Mouse (Mus musculus) adrenal gland, postnatal 4 days (tissue): ENCODE data around the gene Peli2. TPM values are rescaled to one million over a fixed set of nuclear protein-coding genes. Genes with fewer than 3 reads are reported as not detected.
A peak's percentile ranks its signal among the peaks of the same experiment; 100 is the strongest.

Source experiments
- DNase-seq, 2 experiments: peaks; one replicate each; pipeline ENCODE4 v3.0.0; 2021 to 2022; ENCODE audit warnings: low spot score in 2 of 2, mixed read lengths in 2 of 2
- total RNA-seq, 2 experiments: library from RNA; stranded (reverse); gene quantifications; 2 replicates each; pipeline ENCODE4 v1.2.3; 2021

Peli2 gene
- total RNA-seq, 2 experiments from 2014 or later = 22.9 to 25.1 TPM

DNA sequence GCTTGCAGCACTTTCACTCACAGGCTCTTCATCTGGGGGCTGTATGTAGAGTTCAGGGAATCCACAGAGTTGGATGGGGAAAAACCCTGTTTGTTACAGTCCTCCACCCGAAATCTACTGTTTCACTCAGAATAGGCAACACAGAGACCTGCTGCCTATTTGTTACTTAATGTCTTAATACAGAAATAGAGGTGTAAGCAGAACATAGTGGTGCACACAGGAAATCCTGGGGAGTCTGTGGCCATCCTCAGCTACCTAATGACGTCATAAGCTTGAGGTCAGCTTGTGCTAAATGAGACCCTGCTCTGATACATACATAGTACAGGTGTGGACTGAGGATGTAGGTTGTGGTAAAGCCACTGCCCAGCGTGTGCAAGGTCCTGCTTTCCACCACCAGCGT is 4.2 kb downstream of the Peli2 start:
- no peak for DNase-seq

DNA sequence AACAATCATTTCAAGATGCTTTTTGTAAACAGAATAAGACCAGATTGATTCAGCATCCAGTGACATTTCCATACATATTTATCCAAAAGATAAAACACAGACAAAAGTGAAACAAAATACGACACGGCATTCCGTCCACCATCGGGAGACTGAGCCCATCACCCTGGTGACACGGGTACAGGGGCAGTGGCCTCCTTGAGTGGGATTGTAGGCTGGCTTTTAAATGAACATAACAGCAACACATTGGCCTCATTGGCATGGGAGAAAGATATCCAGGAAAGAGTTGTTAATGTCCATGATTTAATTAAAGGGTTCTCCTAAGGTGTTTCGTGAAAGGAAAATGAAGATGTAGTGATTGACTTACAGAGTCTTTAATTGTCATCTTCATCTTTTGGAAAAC is 5.3 kb downstream of the Peli2 start:
- no peak for DNase-seq

DNA sequence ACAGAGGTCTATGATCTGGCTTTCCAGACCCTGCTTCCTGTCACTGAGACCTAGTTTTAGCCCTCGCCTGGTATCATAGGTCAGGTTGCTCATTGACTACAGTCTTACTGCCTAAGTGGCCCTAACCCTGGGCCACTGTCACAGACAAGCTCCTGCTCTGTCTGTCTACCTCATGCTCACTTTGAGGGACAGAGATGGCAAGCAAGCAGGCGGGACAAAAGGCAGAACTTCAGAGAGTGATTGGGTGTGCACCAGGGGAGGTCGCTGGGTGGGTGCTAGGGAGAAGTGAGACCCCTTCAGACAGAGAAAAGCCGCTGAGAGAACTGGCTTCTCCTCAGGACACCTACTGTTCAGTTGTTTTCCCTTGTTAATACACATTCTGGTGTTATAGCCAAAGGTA is 6.3 kb downstream of the Peli2 start:
- no peak for DNase-seq

DNA sequence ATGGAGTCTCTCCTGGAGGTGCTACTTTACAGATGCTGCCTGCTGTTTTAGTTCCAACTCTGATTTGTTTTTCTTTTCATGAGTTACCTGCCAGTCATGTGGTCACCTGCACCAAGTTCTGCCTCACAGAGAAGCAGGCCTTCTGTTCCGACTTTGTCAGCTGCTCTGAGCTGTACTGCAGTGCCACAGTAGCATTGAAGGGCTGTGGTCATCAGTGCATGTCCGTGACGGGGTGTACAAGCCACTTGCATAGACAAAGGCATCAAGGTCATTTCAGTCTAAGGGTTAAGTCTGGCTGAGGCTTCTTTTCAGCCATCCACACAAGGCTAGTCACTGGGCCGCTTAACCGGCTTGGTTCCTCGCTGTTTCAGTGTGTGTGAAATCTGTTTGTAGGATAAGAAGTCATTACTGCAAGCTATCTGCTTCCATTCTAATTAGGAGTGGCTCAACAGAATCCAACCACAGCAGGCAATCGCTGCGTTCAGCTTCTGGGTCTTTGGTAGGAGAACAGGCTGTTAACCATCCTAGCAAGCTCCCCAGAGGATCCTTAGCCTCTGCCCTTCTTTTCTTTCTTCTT is 7.1 kb downstream of the Peli2 start:
- DNase-seq = no peak

DNA sequence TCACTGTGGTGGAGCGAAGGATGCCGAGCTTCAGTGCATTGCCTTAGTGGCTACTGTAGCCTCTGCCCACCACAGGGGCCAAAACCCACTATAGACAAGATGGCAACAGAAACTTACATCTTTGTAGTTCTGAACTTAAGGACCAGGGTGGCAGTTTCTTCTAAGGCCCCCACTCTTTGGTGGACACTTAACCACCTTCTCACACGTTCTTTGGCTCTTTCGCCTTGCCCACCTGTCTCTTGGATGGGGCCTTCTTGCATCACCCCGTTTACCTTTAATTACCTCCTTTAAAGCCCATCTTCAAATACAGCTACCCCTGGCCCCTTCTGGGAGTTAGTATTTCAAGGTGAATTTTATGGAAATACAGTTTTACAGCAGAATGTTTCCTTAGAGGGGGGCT is 8.1 kb downstream of the Peli2 start:
- DNase-seq = no peak

DNA sequence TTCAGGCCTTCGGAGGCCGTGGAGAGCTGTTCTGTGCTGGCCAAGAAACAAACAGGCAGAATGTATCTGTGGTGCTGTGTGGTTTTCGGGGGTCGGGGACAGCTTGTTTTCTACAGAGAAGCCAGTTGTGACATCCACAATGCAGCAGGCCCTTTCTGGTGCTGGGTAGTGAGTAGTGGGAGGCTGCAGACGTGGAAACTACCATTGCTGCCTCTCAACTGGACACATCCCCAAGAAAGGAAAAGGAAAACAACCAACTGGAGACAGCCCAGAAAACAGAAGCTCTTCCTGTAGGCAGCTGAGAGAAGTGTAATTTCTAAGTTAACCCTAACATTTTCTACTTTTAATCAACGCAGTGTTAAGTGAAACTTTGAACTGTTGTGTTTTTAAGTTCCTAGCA is 9.4 kb downstream of the Peli2 start:
- DNase-seq = no peak

DNA sequence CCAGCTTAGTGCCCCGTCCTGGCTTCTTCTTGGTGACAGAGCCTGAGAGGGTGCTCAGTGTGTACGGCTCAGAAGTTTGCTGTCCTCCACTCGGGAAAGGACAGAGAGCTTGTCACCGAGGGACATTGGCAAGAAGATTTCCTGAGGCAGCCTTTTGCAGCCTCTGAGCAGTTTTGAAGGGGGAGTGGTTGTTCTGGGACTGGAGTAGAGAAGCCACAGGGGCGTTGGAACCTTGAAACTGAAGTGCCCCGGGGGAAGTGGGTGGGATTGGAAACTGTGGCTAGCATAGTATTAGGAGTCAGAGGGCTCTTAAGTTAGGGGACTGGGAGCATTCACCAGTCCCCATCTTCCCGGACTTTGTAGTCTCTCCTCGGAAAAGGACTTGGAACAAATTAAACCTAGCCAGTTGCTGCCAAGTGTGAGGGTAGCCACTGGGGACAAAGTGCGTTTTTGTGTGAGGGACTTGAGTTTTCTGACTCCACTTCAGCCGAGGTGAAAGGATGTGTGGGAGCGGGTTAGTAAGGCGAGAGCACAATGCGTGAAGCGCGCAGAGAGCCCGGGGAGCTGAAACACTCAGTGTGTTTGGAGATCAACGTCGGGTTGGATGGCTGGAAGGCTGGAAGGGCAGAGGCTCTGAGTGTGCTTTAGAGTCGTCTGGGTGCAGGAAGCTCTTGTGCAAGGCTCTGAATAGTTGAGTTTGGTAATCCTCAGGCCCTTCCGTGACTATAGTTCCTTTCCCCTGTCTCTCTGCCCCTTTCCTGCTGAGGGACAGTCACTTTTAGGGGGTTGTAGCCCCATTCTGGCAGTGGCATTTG is 10.3 kb downstream of the Peli2 start:
- DNase-seq = no peak

DNA sequence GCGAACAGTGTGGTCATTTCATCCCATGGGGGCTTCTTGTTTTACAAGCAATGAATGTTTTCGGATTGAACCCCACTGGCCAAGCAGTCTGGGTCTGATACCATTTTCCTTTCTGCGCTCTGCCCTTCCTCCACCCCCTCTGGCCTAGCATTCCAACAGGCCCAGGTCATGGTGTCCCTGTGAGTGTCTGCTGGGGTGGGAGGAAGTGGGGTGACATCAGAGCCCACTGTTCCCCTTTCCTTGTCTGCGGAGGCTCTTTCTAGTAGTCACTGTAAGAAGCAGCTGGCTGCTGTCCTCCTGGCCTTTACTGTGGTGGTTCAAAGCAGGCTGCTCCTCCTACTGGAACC is 10.9 kb downstream of the Peli2 start:
- peak in 1 of 2 experiments; percentile 33 for DNase-seq

DNA sequence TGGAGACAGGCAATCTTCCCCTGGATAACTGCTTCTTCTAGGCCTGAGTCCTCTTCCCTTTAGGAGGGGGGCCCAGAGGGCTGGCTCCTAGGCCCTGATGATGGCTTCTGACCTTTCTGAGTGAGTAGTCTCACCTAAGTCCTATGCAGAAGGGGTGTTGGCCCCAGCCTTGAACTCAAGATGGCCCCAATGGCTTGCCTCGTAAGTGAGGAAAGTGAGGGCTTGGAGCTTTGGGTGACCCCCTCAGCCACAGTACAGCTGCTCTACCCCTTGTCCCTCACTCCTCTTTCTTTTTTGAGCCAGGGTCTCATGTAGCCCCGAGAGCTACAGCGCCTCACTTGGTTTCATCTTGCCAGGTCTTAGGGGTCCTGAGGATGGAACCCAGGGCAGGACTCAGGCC is 11.6 kb downstream of the Peli2 start:
- DNase-seq = no peak

DNA sequence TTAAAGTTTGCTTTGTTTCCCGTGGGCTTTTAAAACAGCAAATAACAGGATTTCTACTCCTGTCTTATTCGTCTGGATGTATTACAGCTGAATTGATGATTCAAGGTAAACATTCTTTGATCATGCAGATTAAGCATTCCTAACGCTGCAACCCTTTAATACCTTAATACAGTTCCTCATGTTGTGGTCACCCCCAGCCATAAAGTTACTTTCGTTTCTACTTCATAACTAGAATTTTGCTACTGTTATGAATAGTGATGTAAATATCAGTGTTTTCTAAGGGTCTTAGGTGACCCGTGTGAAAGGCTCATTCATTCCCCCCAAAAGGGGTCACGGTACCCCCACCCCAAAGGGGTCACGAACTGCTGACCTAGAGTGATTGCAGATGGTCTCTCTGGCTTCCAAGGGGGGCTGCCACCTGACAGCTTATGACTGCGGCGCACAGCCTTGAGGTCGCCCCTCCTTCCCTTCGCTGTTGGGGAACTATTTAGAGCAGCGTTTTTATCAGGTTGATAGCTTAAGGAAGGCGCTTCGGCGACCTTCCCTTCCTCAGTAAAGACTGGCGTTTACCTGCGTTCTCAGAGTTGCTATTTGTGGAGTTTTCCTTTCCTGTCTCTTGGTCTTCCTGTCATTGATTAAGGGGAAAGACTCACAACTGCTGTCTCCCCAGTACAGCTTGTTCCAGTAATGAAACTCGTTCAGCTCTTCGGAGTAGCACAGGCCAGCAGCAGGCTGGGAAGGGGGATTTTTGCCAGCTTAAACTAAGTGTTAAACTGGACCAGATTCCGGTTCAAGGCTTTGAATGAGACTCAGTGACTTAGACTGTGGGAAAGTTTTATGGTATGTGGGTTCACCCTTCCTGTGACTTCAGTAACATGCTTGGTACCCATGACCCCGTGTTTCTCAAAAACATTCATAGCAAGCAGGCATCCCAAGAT is 12.5 kb downstream of the Peli2 start:
- DNase-seq = no peak

DNA sequence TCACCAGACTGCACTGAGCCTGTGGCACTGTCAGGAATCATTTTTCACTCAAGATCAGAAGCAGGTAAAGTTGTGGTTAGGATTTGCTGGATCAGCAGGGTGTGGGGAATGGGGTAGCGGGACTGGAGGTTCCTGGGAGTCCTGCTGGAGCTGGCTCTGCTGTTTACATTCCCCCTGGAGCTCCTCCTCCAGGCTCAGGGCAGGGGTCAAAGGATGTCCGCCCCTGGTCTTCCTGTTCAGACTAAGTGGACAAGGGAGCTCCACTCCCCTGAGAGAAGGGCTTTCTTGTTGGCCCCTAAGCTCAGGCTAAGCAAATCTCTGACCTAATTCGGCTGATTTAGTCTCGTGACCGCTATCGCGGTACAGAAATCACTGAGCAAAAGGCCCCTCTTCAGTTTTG is 13.7 kb downstream of the Peli2 start:
- DNase-seq = no peak

DNA sequence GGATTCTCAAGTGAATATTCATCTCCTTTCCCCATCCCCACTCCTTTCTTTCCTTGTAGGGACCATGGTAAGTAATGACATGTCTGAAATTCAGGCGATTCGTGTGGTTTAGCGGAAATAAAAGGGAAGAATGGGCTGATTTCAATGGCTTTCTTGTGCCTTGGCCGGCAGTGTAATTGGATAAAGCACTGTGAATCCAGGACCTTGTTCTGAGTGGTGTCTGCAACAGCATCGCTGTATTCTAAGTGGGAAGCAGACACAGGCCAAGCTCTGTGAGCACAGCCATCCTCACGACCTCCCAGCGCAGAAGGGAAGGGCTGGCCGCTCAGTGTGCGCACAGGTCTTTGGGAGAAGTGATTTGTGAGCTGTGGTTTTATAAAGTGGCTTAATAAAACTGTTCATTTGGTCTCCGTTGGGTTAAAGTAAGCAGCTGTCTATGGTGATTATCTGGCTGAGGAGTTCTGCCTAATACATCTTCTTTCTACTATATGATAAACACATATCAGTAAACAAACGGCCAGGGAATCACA is 15.3 kb downstream of the Peli2 start:
- no peak for DNase-seq

DNA sequence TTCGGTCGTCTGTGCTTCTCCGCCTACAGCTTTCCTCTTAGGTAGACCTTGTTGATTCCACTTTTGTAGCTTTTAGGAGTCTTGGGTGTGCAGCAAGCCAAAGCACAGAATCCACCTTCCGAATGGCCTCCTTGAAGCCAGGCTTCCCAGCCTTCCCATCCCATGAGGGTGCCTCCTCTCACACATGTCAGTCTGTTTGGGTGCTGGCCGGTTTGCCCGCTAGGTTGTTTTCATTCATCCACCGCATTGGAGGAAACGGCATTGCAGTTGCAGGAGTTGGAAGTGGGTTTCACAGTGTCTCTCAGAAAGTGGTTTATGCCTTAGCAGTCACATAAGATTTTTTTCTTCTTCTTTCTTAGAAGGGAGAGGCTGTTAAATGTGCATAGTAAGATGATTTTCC is 17.1 kb downstream of the Peli2 start:
- no peak for DNase-seq

DNA sequence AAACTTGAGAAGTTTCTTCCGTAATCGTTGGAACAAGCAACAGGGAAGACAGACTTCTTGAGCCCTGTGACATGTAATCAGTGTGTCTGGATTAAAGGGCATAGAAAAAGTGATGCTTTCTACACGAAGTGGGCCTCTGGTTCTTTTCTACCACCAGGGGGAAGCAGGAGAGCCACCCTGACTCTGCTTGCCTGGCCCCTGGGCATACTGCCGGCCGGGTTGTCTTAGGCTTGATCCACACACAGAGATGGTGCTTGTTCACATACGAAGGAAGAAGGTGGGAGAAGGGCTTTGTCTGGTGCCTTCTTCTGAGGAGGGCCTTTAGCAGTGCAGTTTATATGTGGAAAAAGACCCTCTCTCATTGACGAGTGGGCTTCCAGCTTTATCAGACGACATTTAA is 17.5 kb downstream of the Peli2 start:
- no peak for DNase-seq

DNA sequence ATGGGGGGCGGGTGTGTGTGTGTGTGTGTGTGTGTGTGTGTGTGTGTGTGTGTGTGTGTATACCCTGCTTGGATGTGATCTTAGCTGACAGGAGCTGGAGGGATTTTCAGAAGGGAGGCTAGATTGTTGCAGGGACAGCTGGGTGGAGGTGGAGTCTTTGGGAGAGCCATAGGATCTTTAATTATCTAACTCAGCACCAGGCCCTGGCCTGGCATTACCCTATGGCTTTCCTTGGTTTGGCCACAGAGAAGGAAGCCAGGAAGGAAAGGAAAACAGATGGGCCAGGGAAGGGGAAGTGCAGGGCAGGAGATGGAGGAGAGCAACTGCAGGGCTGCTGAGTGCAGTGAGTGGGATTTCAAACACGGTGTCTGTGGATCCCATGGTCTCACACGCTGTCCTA is 18.8 kb downstream of the Peli2 start:
- DNase-seq = no peak

DNA sequence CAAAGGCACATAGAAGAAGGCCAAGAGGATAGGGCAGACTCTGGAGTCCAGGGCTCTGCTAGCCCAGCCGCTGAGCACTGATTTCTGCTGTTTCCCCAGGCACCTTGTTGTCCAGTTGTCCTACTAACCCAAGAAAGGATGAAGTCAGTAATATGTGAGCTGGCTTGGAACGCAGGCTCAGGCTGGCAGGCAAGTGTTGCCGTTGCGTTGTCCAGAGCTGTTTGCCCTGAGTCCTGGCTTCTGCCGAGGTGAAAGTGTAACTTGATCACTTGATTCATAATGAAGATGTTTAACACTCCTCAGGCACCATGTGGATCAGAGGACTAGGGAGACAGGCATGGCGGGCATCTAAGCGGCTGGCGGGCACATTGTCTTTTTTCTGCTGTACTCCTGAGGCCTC is 21.1 kb downstream of the Peli2 start:
- no peak for DNase-seq

DNA sequence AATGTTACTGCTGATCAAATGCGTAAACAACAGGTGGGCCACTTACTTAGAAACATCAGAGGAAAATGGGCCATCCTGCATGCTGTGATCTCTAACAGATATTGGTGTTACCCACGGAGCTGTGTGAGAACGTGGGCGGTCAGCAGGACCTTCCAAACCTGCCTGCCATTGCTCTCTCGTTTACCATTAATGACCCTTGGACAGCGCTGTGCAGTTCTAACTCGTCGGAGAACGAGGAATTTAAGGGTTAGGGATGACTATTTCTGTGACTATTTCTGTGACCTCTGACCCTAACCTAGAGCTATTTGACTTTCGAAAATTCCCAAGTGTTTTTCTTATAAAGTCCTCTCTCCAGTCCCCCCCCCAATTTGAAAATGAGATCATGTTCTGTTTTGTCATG is 22.1 kb downstream of the Peli2 start:
- DNase-seq = no peak

DNA sequence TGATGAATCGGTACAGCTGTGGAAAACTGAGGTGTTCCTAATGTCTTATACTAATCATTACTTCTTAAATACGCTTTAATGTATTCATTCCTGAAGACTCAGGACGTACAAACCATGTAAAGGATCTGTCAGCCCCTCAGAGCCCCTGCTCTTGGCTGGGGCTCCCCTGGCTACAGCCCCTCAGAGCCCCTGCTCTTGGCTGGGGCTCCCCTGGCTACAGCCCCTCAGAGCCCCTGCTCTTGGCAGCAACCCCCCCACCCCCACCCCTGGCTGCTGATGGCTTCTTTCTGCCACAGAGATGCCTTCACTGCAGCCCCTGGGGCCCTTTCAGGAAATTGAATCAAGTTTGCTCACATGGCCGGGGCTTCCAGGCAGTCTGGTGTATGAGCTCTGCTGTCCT is 22.5 kb downstream of the Peli2 start:
- no peak for DNase-seq

DNA sequence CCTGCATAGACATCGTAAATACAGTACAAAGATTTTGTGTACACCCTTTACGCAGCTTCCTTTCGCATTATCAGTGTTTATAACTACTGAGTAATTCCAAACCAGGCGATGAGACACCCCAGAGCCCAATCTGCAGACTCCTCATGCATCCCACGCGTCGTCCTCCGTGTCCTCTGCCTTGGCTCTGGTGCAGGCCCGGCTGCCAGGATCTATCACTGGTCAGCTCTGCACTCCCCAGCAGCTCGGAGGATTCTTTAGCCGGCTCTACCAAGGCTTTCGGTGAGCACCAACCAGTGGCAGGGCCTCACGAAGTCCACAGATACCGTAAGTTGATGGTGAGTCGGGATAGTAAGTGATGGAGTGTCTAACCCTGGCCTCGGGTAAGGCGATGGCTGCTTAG is 23.7 kb downstream of the Peli2 start:
- no peak for DNase-seq

DNA sequence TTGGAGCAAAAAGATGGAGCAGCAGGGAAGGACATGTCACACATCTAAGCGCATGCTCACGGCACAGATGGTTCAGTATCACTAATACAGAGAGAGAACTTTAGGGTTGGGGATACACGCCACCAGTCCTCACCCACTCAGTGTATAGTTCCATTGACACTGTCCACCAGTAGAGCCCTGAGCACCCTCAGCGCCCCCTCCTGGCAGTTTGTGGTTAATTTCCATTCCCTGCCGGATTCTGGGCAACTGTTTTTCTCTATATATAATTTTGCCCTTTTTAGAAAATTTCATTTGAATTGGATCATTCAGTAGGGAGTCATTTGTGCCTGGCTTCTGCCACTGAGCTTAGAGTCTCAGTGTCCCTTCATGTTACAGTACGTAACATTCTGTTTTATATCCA is 27.1 kb downstream of the Peli2 start:
- DNase-seq = peak in 1 of 2 experiments; percentile 23

DNA sequence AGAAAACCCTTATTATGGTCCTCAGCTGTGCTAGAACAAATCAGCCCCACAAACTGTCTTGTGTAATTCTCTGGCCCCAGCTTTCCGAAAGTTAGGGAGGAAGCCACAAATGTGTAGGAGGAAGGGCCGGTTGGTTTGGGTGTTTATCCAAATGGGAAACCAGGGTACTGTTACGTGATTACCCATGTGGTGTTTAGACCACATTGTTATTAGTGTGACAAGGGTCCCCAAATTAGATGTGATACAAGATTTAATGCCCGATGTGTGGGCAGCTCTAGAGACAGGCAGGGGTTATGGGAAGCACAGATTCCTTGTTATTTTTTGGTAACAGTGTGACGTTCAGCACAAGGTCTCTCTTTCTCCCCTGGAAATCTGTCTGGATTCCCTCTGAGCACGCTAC is 28.0 kb downstream of the Peli2 start:
- DNase-seq = no peak

DNA sequence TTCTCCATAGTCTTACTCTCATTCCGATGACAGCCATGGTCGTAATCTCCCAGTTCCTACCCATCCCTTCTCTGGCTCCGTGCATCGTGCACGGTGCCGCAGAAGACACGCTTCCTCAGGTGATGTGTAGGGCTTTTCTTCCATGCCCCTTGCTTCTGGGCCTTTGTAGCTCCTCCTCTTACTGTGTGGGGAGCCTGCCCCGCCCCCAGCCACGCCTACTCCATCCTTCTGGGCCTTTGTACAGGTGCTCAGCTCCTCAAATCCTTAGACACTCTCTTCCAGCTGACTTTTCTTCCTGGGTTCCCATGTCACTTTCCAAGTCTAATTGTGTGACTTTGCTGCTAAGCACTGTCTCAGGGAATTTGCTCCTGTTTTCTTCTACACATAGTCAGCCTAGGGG is 28.7 kb downstream of the Peli2 start:
- no peak for DNase-seq
